Mouse (Mus musculus) retina, postnatal 1 day (tissue): ENCODE results near the gene Gm9903.

Experiments
- DNase-seq: peaks from one replicate; pipeline ENCODE4 v3.0.0-alpha.2; 2012

Gm9903 gene

GRCm38 (mm10) chr5:33629301-33629987 lies at the start of gene Gm9903, which contains the start of gene Fam53a:
Gene Gm9903, plus strand, starts transcription at chr5:33629925.
Gene Fam53a, minus strand, starts transcription at chr5:33629635.
- DNase-seq: peak; percentile 98

- DNase-seq: no peak
Observed at GRCm38 (mm10) chr5:33580336-33580735, 49.4 kb upstream of the Gm9903 start.

GRCm38 (mm10) chr5:33587498-33588058 lies 42.1 kb upstream of the Gm9903 start:
- no peak for DNase-seq

- no peak for DNase-seq
Observed at GRCm38 (mm10) chr5:33588066-33588465, 41.7 kb upstream of the Gm9903 start.

- DNase-seq: peak; percentile 83
Observed at GRCm38 (mm10) chr5:33589221-33589888, 40.4 kb upstream of the Gm9903 start.

GRCm38 (mm10) chr5:33593620-33594019 lies 36.1 kb upstream of the Gm9903 start:
- DNase-seq: peak; percentile 50

- DNase-seq: no peak
Observed at GRCm38 (mm10) chr5:33605314-33605713, 24.4 kb upstream of the Gm9903 start.

GRCm38 (mm10) chr5:33606631-33607030 lies 23.1 kb upstream of the Gm9903 start:
- no peak for DNase-seq

GRCm38 (mm10) chr5:33607434-33607833 lies 22.3 kb upstream of the Gm9903 start:
- DNase-seq: no peak

- DNase-seq: no peak
Observed at GRCm38 (mm10) chr5:33609226-33609625, 20.5 kb upstream of the Gm9903 start.

GRCm38 (mm10) chr5:33611795-33612194 lies 17.9 kb upstream of the Gm9903 start:
- no peak for DNase-seq

GRCm38 (mm10) chr5:33614391-33614790 lies 15.3 kb upstream of the Gm9903 start:
- no peak for DNase-seq

GRCm38 (mm10) chr5:33622671-33623070 lies 7.1 kb upstream of the Gm9903 start:
- DNase-seq: no peak

GRCm38 (mm10) chr5:33623766-33624165 lies 6.0 kb upstream of the Gm9903 start:
- DNase-seq: no peak

GRCm38 (mm10) chr5:33627968-33628367 lies 1.8 kb upstream of the Gm9903 start:
- DNase-seq: no peak

- DNase-seq: no peak
Observed at GRCm38 (mm10) chr5:33628820-33629300, 865 bp upstream of the Gm9903 start.

- DNase-seq: no peak
Observed at GRCm38 (mm10) chr5:33630061-33630460, 336 bp downstream of the Gm9903 start.

- DNase-seq: no peak
Observed at GRCm38 (mm10) chr5:33630615-33631014, 890 bp downstream of the Gm9903 start.

GRCm38 (mm10) chr5:33632526-33632925 lies 2.8 kb downstream of the Gm9903 start:
- no peak for DNase-seq

GRCm38 (mm10) chr5:33635361-33635760 lies 5.6 kb downstream of the Gm9903 start:
- DNase-seq: no peak

GRCm38 (mm10) chr5:33637606-33638350 lies 8.1 kb downstream of the Gm9903 start:
- no peak for DNase-seq

- no peak for DNase-seq
Observed at GRCm38 (mm10) chr5:33638826-33639225, 9.1 kb downstream of the Gm9903 start.

GRCm38 (mm10) chr5:33640652-33641051 lies 10.9 kb downstream of the Gm9903 start:
- DNase-seq: peak; percentile 68
